Mouse (Mus musculus) midbrain, embryonic 11.5 days (tissue): ENCODE data around the gene Gm42421. TPM values are rescaled to one million over a fixed set of nuclear protein-coding genes. Genes with fewer than 3 reads are reported as not detected.
A peak's percentile ranks its signal among the peaks of the same experiment; 100 is the strongest.

Source experiments
- ATAC-seq: fragments of 200-750 bp; cut with Nextera tagmentation; 2 replicates; pipeline ENCODE4 v1.8.0; 2017; ENCODE audit warnings: moderate TSS enrichment, moderate library complexity; ENCODE audit not compliant: low FRiP score
- DNase-seq: peaks from one replicate; pipeline ENCODE4 v3.0.0; 2015; ENCODE audit warnings: low spot score; ENCODE audit errors: missing footprints
- H3K27ac ChIP-seq: fragments of 300-500 bp; sonication (generic); 2 replicates; pipeline ENCODE4 v1.5.1; 2014; ENCODE audit warnings: low read depth, low read length
- H3K27me3 ChIP-seq: fragments of 300-500 bp; sonication (generic); 2 replicates; pipeline ENCODE4 v1.6.1; 2014; ENCODE audit warnings: mild to moderate bottlenecking, low read length, moderate library complexity, mixed read lengths; ENCODE audit not compliant: control insufficient read depth, insufficient read depth
- H3K36me3 ChIP-seq: fragments of 300-500 bp; sonication (generic); 2 replicates; pipeline ENCODE4 v1.6.1; 2014; ENCODE audit warnings: mild to moderate bottlenecking, low read length, moderate library complexity, mixed read lengths; ENCODE audit not compliant: control insufficient read depth, insufficient read depth
- H3K4me1 ChIP-seq: fragments of 300-500 bp; sonication (generic); 2 replicates; pipeline ENCODE4 v1.6.1; 2014; ENCODE audit warnings: low read length; ENCODE audit not compliant: control insufficient read depth, insufficient read depth
- H3K4me2 ChIP-seq: fragments of 300-500 bp; sonication (generic); 2 replicates; pipeline ENCODE4 v1.6.1; 2014; ENCODE audit warnings: mild to moderate bottlenecking, moderate library complexity
- H3K4me3 ChIP-seq: fragments of 300-500 bp; sonication (generic); 2 replicates; pipeline ENCODE4 v1.5.1; 2014; ENCODE audit warnings: low read depth, low read length
- H3K9ac ChIP-seq: fragments of 300-500 bp; sonication (generic); 2 replicates; pipeline ENCODE4 v1.6.1; 2014; ENCODE audit warnings: low read length
- H3K9me3 ChIP-seq: fragments of 300-500 bp; sonication (generic); 2 replicates; pipeline ENCODE4 v1.6.1; 2016; ENCODE audit warnings: low read length; ENCODE audit not compliant: control insufficient read depth
- WGBS: fragments of 180-500 bp; shearing (Covaris S2); extraction: QIAGEN DNeasy Blood & Tissue Kit; methylation state at CpG from one replicate; pipeline ENCODE4 v1.1.7; 2014; 5-methylcytosine and 5-hydroxymethylcytosine counted together
- polyA plus RNA-seq: library from polyadenylated mRNA; unstranded; fragments of >200 nt; fragmentation: Nextera tagmentation; extraction: Ambion mirVana; gene quantifications from 2 replicates; pipeline ENCODE4 v1.2.1, GENCODE M21; 2014

Gene Gm42421
- polyA plus RNA-seq, 1 experiment from 2014 or later = 1.2 TPM

DNA sequence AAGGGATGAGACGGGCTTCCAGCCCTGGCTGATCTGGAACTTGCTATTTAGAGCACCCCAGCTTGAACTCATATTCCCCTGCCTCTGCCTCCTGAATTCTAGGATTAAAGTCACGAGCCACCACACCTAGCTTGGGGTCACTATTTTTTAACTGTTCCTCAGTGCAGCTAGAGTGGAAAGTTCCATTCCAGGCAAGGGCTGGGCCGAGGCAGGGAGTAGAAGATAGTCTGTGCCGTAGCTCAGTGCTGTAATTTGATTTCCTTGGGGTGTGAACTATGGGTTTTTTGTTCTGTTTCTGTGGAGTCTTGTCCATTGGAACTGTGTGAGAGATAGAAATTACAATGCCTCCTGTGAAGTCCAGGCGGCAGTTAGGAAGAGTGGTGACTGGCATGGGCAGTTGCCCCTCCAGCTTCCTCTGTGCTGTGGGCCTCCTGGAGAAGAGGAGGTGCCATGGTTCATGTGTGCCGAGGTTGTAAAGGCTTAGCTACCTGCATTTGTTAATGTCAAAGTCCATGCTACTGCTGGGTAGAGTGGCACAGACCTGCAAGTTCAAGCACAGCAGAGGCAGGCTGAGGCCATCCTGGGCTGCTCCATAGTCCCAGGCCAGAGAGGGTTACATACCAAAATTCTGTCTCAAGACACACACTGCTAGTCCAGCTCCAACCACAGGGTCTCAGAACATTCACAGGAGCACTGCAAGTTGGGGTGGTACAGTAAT, 4.0 kb downstream of the Gm42421 start:
- no peaks in the 10 kb centered on the region for H3K27me3 ChIP-seq
- WGBS = 85% methylated on average over 6 of the region's 6 CpGs
- DNase-seq (no peak), ATAC-seq (no peak)
- no peak overlapping the region for H3K27ac ChIP-seq
- H3K9ac ChIP-seq = no peak overlapping the region
- peaks cover 11% of the 10 kb centered on the region for H3K36me3 ChIP-seq
- H3K4me1 ChIP-seq = no peaks in the 10 kb centered on the region
- no peak overlapping the region for H3K4me2 ChIP-seq
- no peak overlapping the region for H3K4me3 ChIP-seq
- H3K9me3 ChIP-seq = no peaks in the 10 kb centered on the region

DNA sequence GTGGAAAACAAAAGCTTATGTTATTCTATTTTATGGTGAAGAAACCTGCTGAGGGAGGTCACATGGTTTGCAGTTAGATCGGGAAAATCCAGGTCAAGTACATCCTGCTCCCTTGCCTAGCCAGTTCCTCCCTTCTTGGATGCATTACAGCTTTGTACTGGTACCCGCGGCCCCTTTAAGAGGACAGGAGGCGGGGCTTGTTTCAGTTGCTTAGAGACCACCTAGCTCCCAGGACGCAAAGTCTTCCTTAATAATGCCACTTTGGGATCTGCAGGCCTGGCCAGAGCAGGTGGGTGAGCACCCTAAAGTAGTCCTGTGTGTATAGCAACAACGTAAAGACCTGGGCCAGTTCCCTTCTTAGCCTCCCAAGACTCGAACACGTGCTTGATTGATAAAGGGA, 4.9 kb downstream of the Gm42421 start, which contains the start of gene Rsph10b:
TSS of gene Rsph10b (plus strand) at position 205 of the 400 bp plus-strand sequence.
- 14% methylated on average over 8 of the region's 8 CpGs for WGBS
- peaks cover 11% of the 10 kb centered on the region for H3K36me3 ChIP-seq
- no peak within 1 kb of the TSS for H3K4me3 ChIP-seq
- no peak within 1 kb of the TSS for H3K9ac ChIP-seq
- no peak within 1 kb of the TSS for H3K27ac ChIP-seq
- no peak within 1 kb of the TSS for H3K4me2 ChIP-seq
- peak; percentile 89 for DNase-seq
- no peaks in the 10 kb centered on the region for H3K4me1 ChIP-seq
- no peaks in the 10 kb centered on the region for H3K9me3 ChIP-seq
- ATAC-seq = peak; percentile 33; the same call in 1 of the 2 replicates
- H3K27me3 ChIP-seq = no peaks in the 10 kb centered on the region

- WGBS = 88% methylated on average over 11 of the region's 11 CpGs
- no peaks in the 10 kb centered on the region for H3K4me1 ChIP-seq
- H3K9me3 ChIP-seq = no peaks in the 10 kb centered on the region
- no peak overlapping the region for H3K4me3 ChIP-seq
- no peaks in the 10 kb centered on the region for H3K27me3 ChIP-seq
- peaks cover 8% of the 10 kb centered on the region for H3K36me3 ChIP-seq
- no peak overlapping the region for H3K4me2 ChIP-seq
- DNase-seq = no peak
- no peak overlapping the region for H3K9ac ChIP-seq
- no peak for ATAC-seq
- H3K27ac ChIP-seq = no peak overlapping the region
Observed at GRCm38 (mm10) chr5:143933414-143933813, 5.4 kb downstream of the Gm42421 start.

DNA sequence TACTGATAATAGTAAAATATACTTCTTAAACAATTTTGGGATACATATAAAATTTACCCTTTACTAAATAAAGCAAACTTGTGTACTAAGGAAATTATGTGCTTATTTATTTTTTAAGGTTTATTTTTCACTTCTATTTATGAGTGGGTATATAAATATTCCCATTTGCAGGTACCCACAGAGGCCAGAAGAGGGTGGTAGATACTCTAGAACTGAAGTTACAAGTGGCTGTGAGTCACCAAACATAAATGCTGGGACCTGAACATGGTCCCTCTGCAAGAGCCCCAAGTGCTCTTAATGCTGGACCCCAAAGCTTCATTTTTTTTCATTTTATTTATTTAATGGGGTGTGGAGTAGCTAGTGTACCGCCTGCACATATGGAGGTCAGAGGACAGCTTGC, 5.9 kb downstream of the Gm42421 start:
- H3K27me3 ChIP-seq = no peaks in the 10 kb centered on the region
- peaks cover 8% of the 10 kb centered on the region for H3K36me3 ChIP-seq
- ATAC-seq = no peak
- no peak for DNase-seq
- H3K4me2 ChIP-seq = no peak overlapping the region
- no peak overlapping the region for H3K27ac ChIP-seq
- WGBS = 89% methylated on average over 1 of the region's 1 CpGs
- H3K4me3 ChIP-seq = no peak overlapping the region
- no peaks in the 10 kb centered on the region for H3K9me3 ChIP-seq
- no peaks in the 10 kb centered on the region for H3K4me1 ChIP-seq
- no peak overlapping the region for H3K9ac ChIP-seq

GRCm38 (mm10) chr5:143936156-143936555, 8.2 kb downstream of the Gm42421 start:
- 88% methylated on average over 9 of the region's 9 CpGs for WGBS
- no peaks in the 10 kb centered on the region for H3K36me3 ChIP-seq
- H3K4me3 ChIP-seq = no peak overlapping the region
- no peak overlapping the region for H3K4me2 ChIP-seq
- ATAC-seq (no peak), DNase-seq (no peak)
- no peaks in the 10 kb centered on the region for H3K27me3 ChIP-seq
- no peaks in the 10 kb centered on the region for H3K4me1 ChIP-seq
- no peak overlapping the region for H3K27ac ChIP-seq
- H3K9ac ChIP-seq = no peak overlapping the region
- no peaks in the 10 kb centered on the region for H3K9me3 ChIP-seq

DNA sequence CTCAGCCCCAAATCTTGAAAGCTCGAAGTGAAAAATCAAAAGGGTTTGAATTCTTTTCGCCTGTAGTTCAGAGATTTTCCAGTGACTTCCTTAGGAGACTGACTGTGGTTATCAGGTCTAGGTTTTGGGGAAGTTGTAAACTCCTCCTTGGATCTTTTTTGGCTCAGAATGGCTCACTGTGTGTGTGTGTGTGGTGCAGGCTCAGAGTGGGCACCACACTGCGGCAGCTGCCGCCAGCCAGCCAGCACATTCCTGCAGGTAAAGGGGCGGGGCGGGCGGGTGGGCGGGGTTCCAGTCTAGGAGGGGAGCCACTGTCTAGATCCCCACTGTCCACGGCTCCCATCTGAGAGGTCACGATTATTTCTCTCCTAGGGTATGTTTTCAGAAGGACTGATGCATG, 13.6 kb downstream of the Gm42421 start:
- Histone ChIP-seq H3K9me3 (no peaks in the 10 kb centered on the region), H3K9ac (no peak overlapping the region), H3K4me3 (no peak overlapping the region), H3K4me1 (no peaks in the 10 kb centered on the region), H3K4me2 (no peak overlapping the region), H3K27me3 (no peaks in the 10 kb centered on the region), H3K36me3 (no peaks in the 10 kb centered on the region), H3K27ac (no peak overlapping the region)
- DNase-seq = no peak
- WGBS = 22% methylated on average over 10 of the region's 10 CpGs
- no peak for ATAC-seq

DNA sequence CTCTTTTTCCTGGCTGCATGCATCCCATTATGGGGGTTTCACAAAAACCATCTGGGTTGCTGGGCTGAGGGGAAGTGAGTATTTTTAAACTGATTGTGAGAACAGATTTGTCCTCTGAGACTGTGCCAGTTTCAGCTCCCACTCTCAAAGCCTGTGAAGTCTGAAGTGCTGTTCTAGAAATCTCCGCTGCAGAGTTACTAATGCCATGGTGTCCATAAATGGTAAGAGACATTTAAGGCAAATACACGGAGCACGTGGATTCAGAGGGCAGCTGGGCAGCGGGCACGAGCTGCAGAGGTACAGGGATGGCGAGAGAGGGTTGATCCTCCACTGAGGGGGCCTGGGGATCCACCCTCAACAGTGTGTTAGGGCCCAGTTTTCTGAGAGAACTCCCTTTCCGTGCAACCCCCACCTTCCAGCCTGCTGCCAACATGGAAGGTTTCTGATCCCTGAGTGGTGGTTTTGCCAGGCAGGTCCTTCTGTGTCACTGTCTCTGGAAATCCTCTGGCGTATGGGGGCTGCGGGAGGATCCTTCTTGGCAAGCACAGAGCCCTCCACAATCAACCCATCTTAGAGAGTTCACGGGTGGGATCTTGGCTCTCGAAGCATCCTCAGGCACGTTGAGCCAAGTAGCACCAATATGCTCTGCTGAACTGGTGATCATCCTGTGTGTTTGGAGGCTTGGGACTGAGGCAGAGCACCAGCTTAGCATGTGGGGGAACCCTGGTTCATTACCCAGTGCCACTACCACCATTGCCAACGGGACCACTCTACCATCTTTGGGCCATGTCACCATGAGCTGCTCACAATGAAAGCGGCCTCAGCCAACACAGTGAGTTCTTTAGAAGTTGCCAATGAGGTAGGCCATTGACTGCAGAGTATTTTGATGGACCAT, 15.5 kb downstream of the Gm42421 start:
- DNase-seq = no peak
- H3K4me1 ChIP-seq = no peaks in the 10 kb centered on the region
- ATAC-seq = no peak
- H3K27ac ChIP-seq = no peak overlapping the region
- H3K9ac ChIP-seq = no peak overlapping the region
- H3K36me3 ChIP-seq = no peaks in the 10 kb centered on the region
- H3K9me3 ChIP-seq = no peaks in the 10 kb centered on the region
- no peaks in the 10 kb centered on the region for H3K27me3 ChIP-seq
- WGBS = 90% methylated on average over 14 of the region's 14 CpGs
- H3K4me2 ChIP-seq = no peak overlapping the region
- no peak overlapping the region for H3K4me3 ChIP-seq

DNA sequence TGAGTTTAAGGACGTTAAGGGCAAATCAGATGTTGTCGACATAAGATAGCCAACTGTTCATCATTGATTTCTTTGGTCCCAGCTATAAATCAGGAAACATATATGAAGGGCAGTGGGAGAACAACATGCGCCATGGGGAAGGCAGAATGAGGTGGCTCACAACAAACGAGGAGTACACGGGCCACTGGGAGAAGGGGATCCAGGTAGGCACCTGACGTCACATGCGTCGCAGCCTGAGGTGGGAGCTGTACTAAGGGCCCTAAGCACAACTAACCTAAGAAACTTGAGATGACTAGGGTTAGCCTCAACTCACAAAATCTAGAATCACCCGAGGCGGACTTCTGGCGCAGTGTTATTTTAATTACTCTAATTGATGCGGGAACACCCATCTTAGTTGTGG, 20.4 kb downstream of the Gm42421 start:
- H3K9me3 ChIP-seq = no peaks in the 10 kb centered on the region
- no peak overlapping the region for H3K9ac ChIP-seq
- no peaks in the 10 kb centered on the region for H3K27me3 ChIP-seq
- H3K36me3 ChIP-seq = no peaks in the 10 kb centered on the region
- ATAC-seq (no peak), DNase-seq (no peak)
- no peak overlapping the region for H3K27ac ChIP-seq
- 92% methylated on average over 12 of the region's 12 CpGs for WGBS
- H3K4me1 ChIP-seq = no peaks in the 10 kb centered on the region
- H3K4me3 ChIP-seq = no peak overlapping the region
- no peak overlapping the region for H3K4me2 ChIP-seq

GRCm38 (mm10) chr5:143950016-143950415, 22.0 kb downstream of the Gm42421 start:
- DNase-seq (no peak), ATAC-seq (no peak)
- Histone ChIP-seq H3K4me3 (no peak overlapping the region), H3K27me3 (no peaks in the 10 kb centered on the region), H3K9ac (no peak overlapping the region), H3K9me3 (no peaks in the 10 kb centered on the region), H3K36me3 (no peaks in the 10 kb centered on the region), H3K4me1 (no peaks in the 10 kb centered on the region), H3K4me2 (no peak overlapping the region), H3K27ac (no peak overlapping the region)
- WGBS = 47% methylated on average over 5 of the region's 5 CpGs
